Mouse (Mus musculus) monocyte, adult 59 days (primary cell): Measurements from ENCODE around the gene Astn1. TPM values are rescaled to one million over a fixed set of nuclear protein-coding genes. Genes with fewer than 3 reads are reported as not detected.

Source experiments
- total RNA-seq, 2 experiments: library from RNA; stranded (reverse); gene quantifications; one replicate each; pipeline ENCODE4 v1.2.4; 2023

Gene Astn1
- not detected for total RNA-seq

GRCm38 (mm10) chr1:158361964-158362291 lies at the start of gene Astn1:
Astn1 (plus strand) TSS chr1:158362273.

DNA sequence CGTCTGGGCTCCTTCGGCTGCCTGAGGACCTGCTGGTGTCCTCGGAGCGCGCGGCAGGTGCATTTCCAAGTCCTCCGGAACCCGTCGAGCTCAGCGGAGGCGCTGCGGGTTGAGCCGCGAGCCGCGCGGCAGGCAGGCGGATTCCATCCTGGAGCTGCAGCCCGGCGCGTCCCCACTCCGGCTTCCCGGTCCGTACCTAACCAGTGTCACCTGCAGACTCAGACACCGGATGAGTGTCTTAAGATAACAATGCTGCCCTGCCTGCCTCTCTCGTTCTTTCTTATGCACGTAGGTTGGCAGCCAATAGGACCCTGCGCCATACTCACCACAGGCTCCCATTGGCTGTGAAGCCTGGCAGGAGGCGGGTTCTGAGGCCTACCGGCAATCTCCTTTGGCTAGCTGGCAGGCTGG lies 6.0 kb upstream of the Astn1 start, which contains the start of gene Brinp2:
Brinp2 (minus strand) TSS at position 276 of the 411 bp plus-strand sequence.

Other genes starting within 250 kb of the Astn1 start
- not detected for gene Brinp2, start 5.9 kb upstream of the Astn1 start, total RNA-seq